Mouse (Mus musculus): ENCODE measurements around the gene Xrcc6.

The Xrcc6 gene

GRCm38 (mm10) chr15:81987646-81988045 is at the start of gene Xrcc6:
TSS of gene Xrcc6 (plus strand) at chr15:81987835.
- ATAC-seq (ENCODE audit: low TSS enrichment) = no peak

DNA sequence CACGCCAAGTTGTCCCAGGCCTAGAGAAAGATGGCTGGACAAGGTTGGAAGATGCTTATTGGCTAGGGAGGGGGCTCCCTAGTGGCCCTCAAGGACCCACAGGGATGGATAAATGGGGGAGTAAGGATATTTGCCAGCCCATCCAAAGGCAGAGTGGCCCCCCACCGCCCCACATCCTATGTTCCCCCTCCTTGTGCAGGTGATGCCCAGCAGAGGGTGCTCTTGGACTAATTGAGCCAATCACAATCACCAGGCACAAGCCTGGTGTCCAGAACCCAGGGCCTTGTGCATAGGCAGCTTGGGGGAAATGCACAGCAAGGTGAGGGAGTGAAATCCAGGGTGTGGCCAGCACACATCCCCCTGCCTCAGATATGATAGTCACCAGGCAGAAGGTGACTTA is 49.4 kb upstream of the Xrcc6 start:
- peak; percentile 42; the same call in 1 of the 2 replicates for ATAC-seq (ENCODE audit: low TSS enrichment)

DNA sequence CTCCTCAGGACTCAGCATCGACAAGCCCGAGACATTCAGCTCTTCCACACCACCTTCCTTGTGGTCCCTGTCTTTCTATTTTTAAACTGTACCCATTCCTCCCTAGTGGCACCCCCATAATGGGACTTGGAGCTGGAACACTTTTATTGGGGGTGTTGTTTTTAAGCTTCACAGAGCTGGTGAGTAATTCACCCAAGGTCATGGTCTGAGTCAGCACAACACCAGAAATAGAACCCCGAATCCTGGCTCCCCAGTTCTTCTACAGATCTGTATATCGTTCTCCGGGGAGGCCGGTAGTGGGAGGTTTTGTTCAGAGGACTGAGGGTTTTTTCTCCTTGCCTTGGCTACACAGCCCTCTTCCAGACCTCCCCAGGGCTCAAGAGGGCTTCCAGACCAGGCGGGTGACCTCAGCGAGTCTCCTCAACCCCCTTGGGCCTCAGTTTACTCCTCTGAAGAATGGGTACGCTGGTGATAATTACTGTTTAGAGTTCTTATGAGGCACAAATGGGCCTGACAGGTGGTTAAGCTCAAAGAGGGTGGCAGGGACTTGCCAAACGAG is 48.4 kb upstream of the Xrcc6 start:
- no peak for ATAC-seq (ENCODE audit: low TSS enrichment)

DNA sequence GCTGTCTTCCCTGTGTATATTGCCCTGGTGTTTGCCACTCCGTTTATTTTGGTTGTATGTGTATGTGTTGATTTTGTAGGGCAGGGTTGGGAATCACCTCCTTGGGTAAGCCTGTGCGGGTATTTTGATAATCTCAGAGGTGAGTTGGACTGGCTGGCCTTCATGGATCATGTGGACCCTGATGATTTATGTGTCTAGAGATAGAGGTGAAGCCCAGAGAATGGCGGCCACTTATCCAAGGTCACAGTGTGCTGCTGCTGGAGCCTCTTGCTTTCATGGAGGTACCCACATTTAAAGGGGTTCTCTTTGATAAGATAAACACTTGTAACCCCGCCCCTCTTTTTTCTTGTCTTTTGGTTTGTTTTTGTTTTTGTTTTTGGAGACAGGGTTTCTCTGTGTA is 47.9 kb upstream of the Xrcc6 start:
- no peak for ATAC-seq (ENCODE audit: low TSS enrichment)

DNA sequence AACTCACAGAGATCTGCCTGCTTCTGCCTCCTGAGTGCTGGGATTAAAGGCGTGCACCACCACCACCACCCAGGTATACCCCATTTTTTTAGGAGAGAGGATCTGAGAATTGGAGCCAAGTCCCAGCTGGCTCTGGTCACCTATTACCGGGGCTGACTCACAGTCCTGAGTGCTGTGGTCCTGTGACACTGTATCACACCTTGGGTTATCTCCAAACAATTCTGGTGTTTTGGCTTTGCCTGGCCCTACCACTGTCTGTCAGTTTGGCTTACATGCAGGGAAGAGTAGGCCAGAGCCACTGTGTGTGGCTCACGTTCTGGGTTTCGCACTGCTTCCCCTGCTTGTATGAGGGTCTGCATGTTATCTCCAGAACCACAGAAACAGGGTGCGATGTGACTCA is 47.4 kb upstream of the Xrcc6 start:
- no peak for ATAC-seq (ENCODE audit: low TSS enrichment)

DNA sequence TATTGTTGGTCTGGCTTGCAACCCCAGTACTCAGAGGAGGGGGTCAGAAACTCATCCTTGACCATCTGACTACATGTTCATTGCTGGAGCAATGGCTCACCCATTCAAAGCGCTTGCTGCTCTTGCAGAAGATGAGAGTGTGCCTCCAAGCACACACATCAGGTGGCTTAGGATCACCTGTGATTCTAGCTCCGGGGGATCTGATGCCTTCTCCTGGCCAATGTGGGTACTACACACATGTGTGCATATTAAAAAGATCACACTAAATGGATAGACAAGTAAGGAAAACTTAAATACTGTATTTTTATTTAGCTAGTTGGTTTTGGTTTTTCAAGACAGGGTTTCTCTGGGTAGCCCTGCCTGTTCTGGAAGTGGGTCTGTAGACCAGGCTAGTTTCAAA is 46.6 kb upstream of the Xrcc6 start:
- no peak for ATAC-seq (ENCODE audit: low TSS enrichment)

GRCm38 (mm10) chr15:81943176-81943749 is 44.4 kb upstream of the Xrcc6 start:
- no peak for ATAC-seq (ENCODE audit: low TSS enrichment)

DNA sequence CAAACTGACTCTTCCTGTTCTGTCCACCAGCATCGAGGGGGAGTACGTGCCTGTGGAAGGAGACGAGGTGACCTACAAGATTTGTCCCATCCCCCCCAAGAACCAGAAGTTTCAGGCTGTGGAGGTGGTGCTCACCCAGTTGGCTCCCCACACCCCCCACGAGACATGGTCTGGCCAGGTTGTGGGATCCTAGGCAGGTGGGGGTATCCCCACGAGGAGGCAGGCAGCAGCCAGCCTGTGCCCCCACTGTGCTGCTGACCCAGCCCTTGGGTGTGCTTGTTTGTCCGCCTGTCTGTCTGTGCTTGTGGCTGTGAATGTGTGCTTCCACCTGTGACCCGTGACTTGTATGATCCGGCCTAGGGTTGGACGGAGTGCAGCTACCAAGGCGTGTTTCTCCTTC is 38.6 kb upstream of the Xrcc6 start:
- no peak for ATAC-seq (ENCODE audit: low TSS enrichment)

- ATAC-seq (ENCODE audit: low TSS enrichment) = no peak
Observed at GRCm38 (mm10) chr15:81949476-81950131, 38.0 kb upstream of the Xrcc6 start.

DNA sequence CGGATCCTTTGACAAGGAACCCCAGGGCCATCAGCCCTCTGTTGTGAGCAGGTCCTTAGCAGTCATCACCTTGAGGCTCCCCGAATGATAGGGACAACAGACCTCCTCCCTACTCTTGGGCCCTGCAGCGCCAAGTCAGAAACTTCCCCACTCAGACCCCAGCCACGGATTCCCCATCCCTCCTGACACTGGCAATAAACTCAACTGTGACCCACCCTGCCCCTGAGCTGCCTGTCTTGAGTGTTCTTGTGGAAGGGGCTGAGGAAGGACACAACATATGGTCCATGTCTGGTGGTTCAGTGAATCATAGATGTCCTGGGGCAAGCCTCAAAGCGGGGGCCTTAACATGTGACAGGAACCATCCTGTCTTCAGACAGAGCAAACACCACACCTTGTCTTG is 36.9 kb upstream of the Xrcc6 start:
- no peak for ATAC-seq (ENCODE audit: low TSS enrichment)

DNA sequence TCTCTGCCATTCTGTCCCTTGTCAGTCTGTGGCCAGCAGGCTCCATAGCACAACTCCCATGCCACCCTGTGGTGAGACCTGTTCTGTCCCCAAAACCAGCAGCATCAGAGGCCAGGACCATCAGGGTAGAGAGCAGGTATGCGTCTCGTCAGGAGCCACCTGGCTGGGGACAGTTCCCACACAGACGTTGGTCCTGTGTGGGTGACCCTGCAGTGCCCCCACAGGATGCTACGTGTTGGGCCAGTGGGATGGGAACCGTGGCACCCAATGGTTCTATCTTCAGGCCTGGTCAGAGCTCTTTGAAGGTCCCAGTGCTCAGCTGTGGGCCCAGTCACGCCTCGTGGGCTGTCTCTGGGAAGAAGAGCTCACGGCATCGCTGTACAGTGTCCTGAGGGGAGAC is 36.5 kb upstream of the Xrcc6 start:
- no peak for ATAC-seq (ENCODE audit: low TSS enrichment)

- no peak for ATAC-seq (ENCODE audit: low TSS enrichment)
Observed at GRCm38 (mm10) chr15:81952310-81952709, 35.3 kb upstream of the Xrcc6 start.

- ATAC-seq (ENCODE audit: low TSS enrichment) = no peak
Observed at GRCm38 (mm10) chr15:81954151-81954583, 33.5 kb upstream of the Xrcc6 start.

- no peak for ATAC-seq (ENCODE audit: low TSS enrichment)
Observed at GRCm38 (mm10) chr15:81954716-81955115, 32.9 kb upstream of the Xrcc6 start.

- ATAC-seq (ENCODE audit: low TSS enrichment) = no peak
Observed at GRCm38 (mm10) chr15:81955414-81955813, 32.2 kb upstream of the Xrcc6 start.

GRCm38 (mm10) chr15:81956457-81956856 is 31.2 kb upstream of the Xrcc6 start:
- peak; percentile 24; the same call in 1 of the 2 replicates for ATAC-seq (ENCODE audit: low TSS enrichment)

GRCm38 (mm10) chr15:81957598-81957997 is 30.0 kb upstream of the Xrcc6 start:
- ATAC-seq (ENCODE audit: low TSS enrichment) = 0 out of 2 replicates have a peak, but pooled peaks have one; percentile 15

GRCm38 (mm10) chr15:81958906-81959305 is 28.7 kb upstream of the Xrcc6 start:
- no peak for ATAC-seq (ENCODE audit: low TSS enrichment)

DNA sequence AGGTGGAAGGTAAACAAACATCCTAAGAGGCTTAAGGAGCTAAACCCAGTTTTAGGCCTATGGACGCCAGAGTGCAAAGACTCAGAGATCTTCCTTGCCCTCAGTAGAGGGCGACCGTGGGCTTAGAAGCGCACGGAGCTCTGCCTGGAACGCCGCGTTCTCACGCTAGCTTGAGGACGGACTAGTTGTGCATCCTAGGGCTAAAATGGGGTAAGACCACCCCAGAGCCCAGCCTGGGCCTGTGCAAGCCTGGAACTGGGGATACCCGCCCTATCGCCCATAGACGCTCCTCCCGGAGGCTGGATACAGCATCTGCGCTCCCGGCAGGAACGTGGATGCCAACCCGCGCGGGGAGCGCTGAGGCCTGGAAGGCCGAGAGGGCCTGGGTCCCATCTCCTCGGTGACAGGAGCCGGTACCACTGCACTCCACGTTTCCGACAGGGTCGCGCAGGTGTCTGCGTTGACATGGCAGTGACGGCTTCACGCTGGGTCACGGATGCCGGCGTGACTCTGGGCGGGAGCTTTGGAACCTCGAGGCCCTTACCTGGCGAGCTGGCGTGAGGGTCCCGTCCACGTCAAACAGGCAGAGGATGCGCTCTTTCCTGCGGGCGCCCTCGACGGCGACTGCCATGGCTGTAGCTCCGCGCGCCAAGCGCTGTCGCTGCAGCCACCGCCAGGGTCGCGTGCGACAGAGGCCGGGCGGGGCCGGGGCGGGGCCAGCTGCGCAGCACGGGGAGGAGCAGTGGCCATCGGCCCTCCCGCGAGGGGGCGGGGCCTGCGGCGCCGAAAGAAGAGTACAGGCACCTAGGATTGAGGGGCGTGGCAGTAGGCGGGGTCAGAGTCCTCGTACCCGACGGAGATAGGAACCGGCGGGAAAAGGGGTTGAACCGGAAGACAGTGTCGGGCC is 27.2 kb upstream of the Xrcc6 start, which contains the start of gene Pmm1:
TSS of gene Pmm1 (minus strand) at position 760 of the 907 bp plus-strand sequence.
- peak; percentile 90 for ATAC-seq (ENCODE audit: low TSS enrichment)

GRCm38 (mm10) chr15:81961078-81961451 is 26.6 kb upstream of the Xrcc6 start:
- no peak for ATAC-seq (ENCODE audit: low TSS enrichment)

- ATAC-seq (ENCODE audit: low TSS enrichment) = no peak
Observed at GRCm38 (mm10) chr15:81964262-81964661, 23.4 kb upstream of the Xrcc6 start.

- ATAC-seq (ENCODE audit: low TSS enrichment) = no peak
Observed at GRCm38 (mm10) chr15:81964980-81965545, 22.6 kb upstream of the Xrcc6 start.
